Mouse (Mus musculus) mesoderm, embryonic 11.5 days (tissue): ENCODE results near the gene Sult2b1.
A peak's percentile ranks its signal among the peaks of the same experiment; 100 is the strongest.

ENCODE experiments used
- DNase-seq: peaks from one replicate; pipeline ENCODE4 v3.0.0-alpha.2; 2012; ENCODE audit warnings: low read depth, low spot score

The Sult2b1 gene

DNA sequence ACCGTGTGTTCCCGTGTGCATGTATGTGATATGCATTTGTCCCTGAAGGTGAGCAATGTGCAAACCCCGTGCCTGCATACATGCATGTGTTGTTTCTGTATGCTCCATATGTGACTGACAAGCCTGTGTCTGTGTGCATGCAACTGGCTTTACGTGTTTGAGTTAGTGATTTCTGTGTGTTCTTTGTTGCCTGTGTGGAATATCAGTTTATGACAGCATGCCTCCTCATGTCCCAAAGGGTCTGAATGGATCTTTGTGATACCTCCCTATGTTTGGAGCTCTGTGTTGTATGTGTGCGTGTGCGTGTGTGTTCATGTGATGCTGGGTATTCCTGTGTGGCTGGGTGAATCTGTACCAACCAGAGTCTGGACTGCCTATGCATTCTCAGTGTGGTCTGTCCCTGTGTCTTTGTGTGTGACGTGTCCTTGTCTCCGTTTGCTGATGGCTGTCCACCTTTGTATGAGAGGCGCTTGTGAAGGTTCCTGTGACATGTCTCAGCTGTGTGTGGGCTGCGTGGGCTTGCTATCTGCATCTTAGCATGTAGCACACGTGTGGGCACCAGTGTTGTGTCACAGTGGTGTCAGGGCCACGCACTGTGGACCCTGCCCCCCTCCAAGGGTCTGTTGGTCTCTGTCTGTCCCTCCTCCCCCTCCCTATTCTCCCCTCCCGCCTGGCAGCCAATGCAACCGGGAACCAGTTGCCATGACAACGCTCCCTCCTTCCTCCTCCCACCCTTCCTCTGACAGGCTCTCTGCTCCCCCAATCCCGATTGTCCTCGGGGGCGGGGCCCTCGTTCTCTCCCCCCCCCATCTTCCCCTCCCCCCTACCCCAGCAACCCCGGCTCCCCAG is at the start of gene Sult2b1:
TSS of gene Sult2b1 (minus strand) at position 146 of the 849 bp plus-strand sequence.
- peak; percentile 96 for DNase-seq

- no peak for DNase-seq
Observed at GRCm38 (mm10) chr7:45833924-45834323, 49.5 kb upstream of the Sult2b1 start.

GRCm38 (mm10) chr7:45833148-45833790 is 48.8 kb upstream of the Sult2b1 start:
- no peak for DNase-seq

GRCm38 (mm10) chr7:45832428-45832827 is 48.0 kb upstream of the Sult2b1 start:
- no peak for DNase-seq

DNA sequence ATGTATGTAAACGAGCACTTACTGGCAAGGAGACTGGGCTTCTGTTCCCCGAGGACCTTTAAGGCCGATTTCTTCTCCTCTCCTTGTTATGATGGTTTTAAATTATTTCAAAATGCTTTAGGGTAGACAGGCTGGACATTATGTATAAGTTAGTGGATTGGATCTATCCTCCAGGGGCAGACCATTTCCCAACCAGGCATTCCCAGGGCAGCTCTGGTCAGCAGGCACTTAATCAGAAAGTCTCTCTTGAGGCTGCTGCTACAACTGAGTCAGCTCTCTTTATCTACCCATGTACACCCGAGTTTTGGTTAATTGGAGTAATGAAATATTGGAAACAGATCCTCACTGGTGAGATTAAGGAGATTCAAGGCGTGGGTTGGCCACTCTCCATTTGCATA is 46.7 kb upstream of the Sult2b1 start:
- DNase-seq: no peak

GRCm38 (mm10) chr7:45830427-45831127 is 46.1 kb upstream of the Sult2b1 start, which contains the start of gene Grwd1:
Grwd1 (minus strand) TSS chr7:45830944.
- DNase-seq: peak; percentile 94

DNA sequence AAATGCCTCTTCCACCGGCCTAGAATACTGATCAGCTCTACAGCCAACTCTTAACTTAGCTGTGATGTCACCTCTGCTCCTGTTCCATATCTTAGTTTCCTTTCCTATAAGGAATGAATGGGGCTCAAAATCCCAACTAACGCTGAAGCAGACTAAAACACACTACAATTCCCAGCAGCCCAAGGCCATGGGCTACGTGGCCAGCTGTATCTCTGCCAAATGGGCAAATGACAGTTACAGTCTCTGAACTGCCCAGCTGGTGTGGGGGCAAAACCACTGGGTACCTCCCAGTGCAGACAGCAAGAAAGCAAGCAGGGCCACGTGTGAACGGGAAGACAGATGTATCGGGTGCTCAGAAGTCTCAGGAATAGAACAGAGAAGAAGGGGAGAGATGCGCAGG is 42.2 kb upstream of the Sult2b1 start:
- DNase-seq: no peak

DNA sequence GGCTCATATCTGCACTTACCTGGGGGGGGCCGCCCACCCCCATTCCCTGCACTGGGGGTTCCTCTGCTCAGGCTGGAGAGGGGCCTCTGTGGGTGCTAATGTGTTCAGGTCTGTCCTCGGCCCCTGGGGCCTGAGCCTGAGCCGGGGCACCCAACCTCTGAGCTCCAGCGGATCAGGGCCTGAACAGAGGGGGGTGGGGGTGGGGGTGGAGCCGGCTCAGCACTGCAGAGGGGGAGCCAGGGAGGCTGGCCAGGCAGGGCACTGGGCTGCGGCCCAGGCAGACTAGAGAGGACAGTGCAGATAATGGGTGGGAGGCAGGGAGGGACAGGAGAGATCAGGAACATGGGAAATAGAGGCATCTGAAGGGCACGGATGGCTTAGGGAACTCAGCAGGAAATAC is 40.1 kb upstream of the Sult2b1 start, which contains the start of gene Kcnj14:
TSS of gene Kcnj14 (minus strand) at position 185 of the 400 bp plus-strand sequence.
- DNase-seq: no peak

GRCm38 (mm10) chr7:45820913-45821312 is 36.4 kb upstream of the Sult2b1 start:
- DNase-seq: no peak

GRCm38 (mm10) chr7:45819843-45820242 is 35.4 kb upstream of the Sult2b1 start:
- DNase-seq: no peak

- DNase-seq: no peak
Observed at GRCm38 (mm10) chr7:45815984-45816351, 31.5 kb upstream of the Sult2b1 start.

DNA sequence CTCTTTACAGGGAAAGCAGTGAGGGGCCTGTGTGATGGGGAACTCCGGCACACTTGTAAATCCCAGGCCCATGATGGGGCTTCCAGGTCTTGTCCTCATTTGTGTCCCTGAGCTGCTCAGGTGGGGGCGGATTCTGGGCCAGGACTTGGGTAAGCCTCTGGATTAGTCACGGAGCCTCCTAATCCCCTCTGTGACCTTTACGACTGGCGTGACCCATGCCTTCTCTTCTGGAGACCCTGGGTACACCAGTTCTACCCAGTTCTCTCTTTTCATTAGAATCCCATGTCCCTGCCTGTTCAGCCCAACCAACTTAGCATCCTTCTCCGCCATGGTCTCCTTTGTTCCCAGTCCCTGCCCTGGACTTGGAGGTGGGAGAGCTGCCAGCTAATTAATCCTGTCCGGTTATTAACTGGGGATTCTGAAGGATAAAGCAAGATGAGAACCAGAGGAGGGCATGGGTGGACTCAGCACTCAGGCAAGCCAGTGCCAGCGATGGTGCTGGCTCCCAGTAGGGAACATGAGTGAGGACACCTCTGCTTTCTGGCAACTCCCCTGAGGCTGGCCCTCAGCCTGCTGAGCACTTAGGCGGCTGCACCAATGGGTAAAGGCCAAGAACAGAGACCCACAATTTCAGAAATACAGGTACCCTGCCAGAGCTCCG is 31.0 kb upstream of the Sult2b1 start:
- no peak for DNase-seq

- no peak for DNase-seq
Observed at GRCm38 (mm10) chr7:45814841-45815240, 30.4 kb upstream of the Sult2b1 start.

- peak; percentile 99 for DNase-seq
Observed at GRCm38 (mm10) chr7:45813787-45814779, 29.6 kb upstream of the Sult2b1 start, which contains the start of gene Cyth2. Cyth2 (minus strand) TSS chr7:45814581.

- DNase-seq: no peak
Observed at GRCm38 (mm10) chr7:45812921-45813320, 28.5 kb upstream of the Sult2b1 start.

DNA sequence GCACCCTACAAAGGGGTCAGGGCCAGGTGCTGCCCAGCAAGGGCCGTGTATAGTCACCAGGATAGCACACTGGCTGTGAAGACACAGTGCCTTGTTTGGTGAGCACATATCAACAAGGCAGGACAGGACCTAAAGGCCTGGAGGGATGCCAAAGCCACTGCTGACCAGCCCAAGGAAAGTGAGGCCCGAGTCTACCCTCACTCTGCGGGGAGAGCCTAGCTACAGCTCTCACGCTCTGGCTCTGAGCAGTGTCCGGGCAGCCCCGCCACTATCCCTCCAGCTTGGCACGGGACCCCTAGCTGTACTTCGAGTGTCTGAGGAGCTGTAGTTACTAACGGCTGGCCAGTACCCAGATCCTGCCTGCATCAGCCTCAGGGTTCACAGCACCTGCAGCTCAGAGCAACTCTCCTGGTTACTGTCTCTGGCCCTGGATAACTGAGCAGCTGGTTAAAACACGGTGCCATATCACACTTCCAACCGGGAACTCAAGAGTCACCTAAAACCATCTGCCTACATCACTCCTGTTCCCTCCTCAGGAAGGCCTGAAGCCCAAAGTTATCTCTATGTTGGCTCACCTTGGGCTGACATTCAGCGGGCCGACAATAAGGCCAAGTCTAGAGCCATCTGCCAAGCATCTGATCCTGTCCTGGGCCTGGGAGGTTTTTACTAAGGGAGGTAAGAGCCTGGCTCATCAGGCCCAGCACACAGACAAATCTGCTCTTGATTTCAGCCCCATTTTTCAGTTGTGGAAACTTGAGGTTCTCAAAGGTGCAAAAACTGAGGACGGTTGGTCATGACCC is 25.0 kb upstream of the Sult2b1 start:
- DNase-seq: no peak

DNA sequence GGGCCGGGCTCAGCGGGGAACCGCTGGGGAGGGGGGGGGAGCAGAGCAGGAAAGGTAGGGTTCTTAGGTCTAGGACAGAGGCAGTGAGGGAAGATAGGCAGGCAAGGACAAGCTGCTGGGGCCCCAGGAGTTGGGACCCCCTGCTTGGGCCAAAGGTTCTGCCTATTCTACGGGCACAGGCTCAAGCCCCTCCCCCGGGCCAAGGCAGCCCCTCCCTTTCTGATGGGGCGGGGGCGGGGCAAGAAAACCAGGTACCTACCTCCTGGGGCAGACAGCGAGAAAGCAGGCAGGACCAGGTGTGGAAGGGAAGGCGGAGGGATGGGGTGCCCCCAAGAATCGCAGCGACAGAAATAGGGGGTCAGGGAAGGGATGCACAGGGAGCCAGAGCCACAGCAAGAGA is 24.0 kb upstream of the Sult2b1 start:
- DNase-seq: no peak

GRCm38 (mm10) chr7:45805941-45806340 is 21.5 kb upstream of the Sult2b1 start:
- DNase-seq: no peak

DNA sequence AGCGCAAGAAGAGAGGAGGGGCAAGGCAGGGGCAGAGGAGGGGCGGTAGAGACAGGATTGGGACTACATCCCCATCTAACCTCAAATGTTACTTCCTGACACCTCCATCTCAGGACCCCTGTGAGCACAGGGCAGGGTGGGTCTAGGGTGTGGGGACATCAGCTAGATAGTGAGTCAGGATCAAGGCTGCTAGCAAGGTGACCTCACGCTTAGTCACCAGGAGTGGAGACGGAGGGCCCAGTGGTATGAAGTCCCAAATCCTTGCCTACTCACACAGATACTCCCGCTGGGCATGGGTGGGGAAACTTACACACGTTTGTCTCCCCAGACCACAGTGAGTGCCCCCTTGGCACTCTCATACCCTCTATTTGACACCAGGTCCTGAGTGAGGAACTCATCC is 18.1 kb upstream of the Sult2b1 start:
- no peak for DNase-seq

GRCm38 (mm10) chr7:45801348-45801747 is 16.9 kb upstream of the Sult2b1 start:
- peak; percentile 95 for DNase-seq
